In the genomic region with DNA sequence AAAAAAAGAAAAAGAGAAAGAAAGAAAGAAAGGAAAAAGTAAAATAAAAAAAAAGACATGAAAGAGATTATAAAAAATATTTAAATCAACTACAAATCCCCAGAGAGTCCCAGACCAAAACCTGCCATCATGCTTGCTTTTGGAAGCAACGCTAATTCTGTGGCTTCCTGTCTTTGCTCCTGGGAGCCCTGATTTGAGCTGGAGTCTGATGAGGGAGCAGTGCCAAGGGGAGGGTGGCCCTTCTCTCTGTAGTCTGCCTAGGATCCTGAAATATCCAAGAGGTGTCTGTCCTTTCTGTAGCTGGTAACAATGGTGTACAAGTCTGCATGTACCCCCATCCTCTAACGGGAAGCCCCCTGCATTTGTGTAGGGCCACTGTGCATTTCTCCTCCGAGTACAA, we compare ENCODE assay signal across 26 mouse cellular contexts. TPM values are rescaled to one million over a fixed set of nuclear protein-coding genes. Genes with fewer than 3 reads are reported as not detected.
A peak's percentile ranks its signal among the peaks of the same experiment; 100 is the strongest.
DNase-seq lines count a peak whose midpoint lies in the region; ATAC-seq and TF ChIP-seq lines count a peak whose summit lies in the region.
"Had no signal": no experiment of that assay in that cellular context is flagged by ENCODE, and none has a peak within 500 bp of the region (broad histone marks: within the 10 kb centered on the region; RNA-seq: fewer than 3 reads in every experiment).

No protein-coding gene starts in this region.

- no peak overlapping the region for H3K4me3 ChIP-seq in heart, adult 2 months
- H3K4me3 ChIP-seq in heart, embryonic 14.5 days (ENCODE audit: control insufficient read depth in 1 of 2, insufficient read depth in 1 of 2, low read depth in 1 of 2, low read length in 2 of 2), result no peak overlapping the region
- no peak overlapping the region for H3K4me3 ChIP-seq in heart, embryonic 10.5 days
- H3K4me3 ChIP-seq in heart, embryonic 15.5 days, result no peak overlapping the region
- no peak overlapping the region for H3K4me3 ChIP-seq in heart, embryonic 16.5 days (ENCODE audit: low read length)
- H3K4me3 ChIP-seq in forebrain, postnatal 0 days (ENCODE audit: low read depth, low read length), result no peak overlapping the region
- H3K4me3 ChIP-seq: embryonic facial prominence, embryonic 10.5 days; embryonic facial prominence, embryonic 13.5 days; erythroblast, embryonic 14.5 days; forebrain, embryonic 12.5 days; forebrain, embryonic 15.5 days; hindbrain, embryonic 12.5 days; hindbrain, embryonic 15.5 days had no signal

- no peak for TF ChIP-seq CTCF in heart, adult 2 months (IDR thresholded peaks at IDR 0.05)
- no peak for TF ChIP-seq CTCF in forebrain, postnatal 0 days (IDR thresholded peaks at IDR 0.05; ENCODE audit: low read depth)

- H3K27ac ChIP-seq in heart, adult 2 months, result no peak overlapping the region; the same call in 1 of the 2 replicates
- H3K27ac ChIP-seq in heart, embryonic 14.5 days (replicated peaks in 1 of 2; ENCODE audit: control insufficient read depth in 1 of 2, insufficient read depth in 1 of 2, low read depth in 2 of 2, low read length in 2 of 2), result peak overlapping the region; percentile 47 to 62; a peak in 3 of 4 replicates
- no peak overlapping the region for H3K27ac ChIP-seq in heart, embryonic 10.5 days
- peak overlapping the region; percentile 55 for H3K27ac ChIP-seq in heart, embryonic 15.5 days
- peak overlapping the region; percentile 17 for H3K27ac ChIP-seq in heart, embryonic 16.5 days (ENCODE audit: low read length)
- H3K27ac ChIP-seq in forebrain, postnatal 0 days (ENCODE audit: low read depth, low read length), result no peak overlapping the region
- H3K27ac ChIP-seq: embryonic facial prominence, embryonic 10.5 days; embryonic facial prominence, embryonic 13.5 days; forebrain, embryonic 12.5 days; forebrain, embryonic 15.5 days; hindbrain, embryonic 12.5 days; hindbrain, embryonic 15.5 days had no signal

- H3K4me1 ChIP-seq in heart, adult 2 months (ENCODE audit: control insufficient read depth, insufficient read depth, low read length), result peaks cover 22% of the 10 kb centered on the region
- peaks cover 27 to 48% of the 10 kb centered on the region in 2 experiments for H3K4me1 ChIP-seq in heart, embryonic 14.5 days (ENCODE audit: control insufficient read depth in 2 of 2, insufficient read depth in 2 of 2, low read length in 2 of 2)
- H3K4me1 ChIP-seq in heart, embryonic 10.5 days, result peaks cover 63% of the 10 kb centered on the region
- peaks cover 44% of the 10 kb centered on the region for H3K4me1 ChIP-seq in heart, embryonic 15.5 days (replicated peaks)
- H3K4me1 ChIP-seq in heart, embryonic 16.5 days (ENCODE audit: control insufficient read depth, insufficient read depth, low read length), result peaks cover 38% of the 10 kb centered on the region
- H3K4me1 ChIP-seq in forebrain, postnatal 0 days (ENCODE audit: insufficient read depth), result no peaks in the 10 kb centered on the region
- H3K4me1 ChIP-seq: embryonic facial prominence, embryonic 13.5 days; hindbrain, embryonic 12.5 days had no signal

- DNase-seq in heart, adult 9 months (ENCODE audit: low spot score in 2 of 2), result peak; percentile 58 to 61
- DNase-seq in heart, adult 2 months, result no peak
- no peak for DNase-seq in heart, embryonic 10.5 days (ENCODE audit: low spot score)
- no peak for DNase-seq in cerebellum, adult 11-12 months
- no peak for DNase-seq in forebrain, postnatal 0 days
- DNase-seq: adrenal gland, adult 2 months; adrenal gland, postnatal 14 days; cerebellum, adult 11 months; cerebellum, adult 8-10 months; cerebellum, postnatal 10 days; cerebellum, postnatal 36 days; embryo, embryonic 11 days; gastrocnemius, postnatal 10 days; gastrocnemius, postnatal 36 days; kidney, adult 2 months had no signal

- peaks cover 8% of the 10 kb centered on the region; the same call in 1 of the 2 replicates for H3K36me3 ChIP-seq in heart, adult 2 months (ENCODE audit: control insufficient read depth, insufficient read depth, low read length)
- H3K36me3 ChIP-seq in heart, embryonic 14.5 days (ENCODE audit: control insufficient read depth, insufficient read depth, low read length), result peaks cover 33% of the 10 kb centered on the region
- peaks cover 46% of the 10 kb centered on the region for H3K36me3 ChIP-seq in heart, embryonic 10.5 days
- H3K36me3 ChIP-seq in heart, embryonic 15.5 days, result peaks cover 15% of the 10 kb centered on the region
- peaks cover 7% of the 10 kb centered on the region; the same call in 1 of the 2 replicates for H3K36me3 ChIP-seq in heart, embryonic 16.5 days (ENCODE audit: control insufficient read depth, insufficient read depth)
- H3K36me3 ChIP-seq in forebrain, postnatal 0 days (ENCODE audit: insufficient read depth), result peaks cover 6% of the 10 kb centered on the region
- H3K36me3 ChIP-seq: hindbrain, embryonic 15.5 days had no signal

- intact Hi-C loops in heart, adult 2 months (cut with DNase I), result no loop called here

- H3K4me2 ChIP-seq in heart, embryonic 14.5 days (ENCODE audit: low read length), result no peak overlapping the region
- no peak overlapping the region for H3K4me2 ChIP-seq in heart, embryonic 15.5 days
- H3K4me2 ChIP-seq in heart, embryonic 16.5 days (ENCODE audit: low read depth, low read length), result no peak overlapping the region
- H3K4me2 ChIP-seq in forebrain, postnatal 0 days (ENCODE audit: low read depth), result no peak overlapping the region
- H3K4me2 ChIP-seq: embryonic facial prominence, embryonic 13.5 days; forebrain, embryonic 12.5 days; forebrain, embryonic 15.5 days; hindbrain, embryonic 12.5 days; hindbrain, embryonic 15.5 days had no signal

- H3K9ac ChIP-seq in heart, adult 2 months (ENCODE audit: low read depth, low read length), result no peak overlapping the region
- H3K9ac ChIP-seq in heart, embryonic 14.5 days (ENCODE audit: low read length), result no peak overlapping the region
- H3K9ac ChIP-seq in heart, embryonic 15.5 days, result no peak overlapping the region
- H3K9ac ChIP-seq in heart, embryonic 16.5 days (ENCODE audit: low read length), result no peak overlapping the region
- no peak overlapping the region for H3K9ac ChIP-seq in forebrain, postnatal 0 days
- H3K9ac ChIP-seq: embryonic facial prominence, embryonic 13.5 days; forebrain, embryonic 12.5 days; forebrain, embryonic 15.5 days; hindbrain, embryonic 12.5 days; hindbrain, embryonic 15.5 days had no signal

- TF ChIP-seq POLR2A in heart, adult 2 months (IDR thresholded peaks at IDR 0.05; ENCODE audit: insufficient read depth, low read depth, low read length), result no peak

- H3K79me2 ChIP-seq in heart, adult 2 months (replicated peaks; ENCODE audit: control insufficient read depth, insufficient read depth, low read length), result no peaks in the 10 kb centered on the region

- H3K9me3 ChIP-seq in heart, embryonic 14.5 days (ENCODE audit: control insufficient read depth, low read length), result no peaks in the 10 kb centered on the region
- H3K9me3 ChIP-seq in heart, embryonic 10.5 days, result no peaks in the 10 kb centered on the region
- no peaks in the 10 kb centered on the region for H3K9me3 ChIP-seq in heart, embryonic 15.5 days (replicated peaks)
- no peaks in the 10 kb centered on the region for H3K9me3 ChIP-seq in heart, embryonic 16.5 days (replicated peaks; ENCODE audit: control insufficient read depth, low read length)
- H3K9me3 ChIP-seq in forebrain, postnatal 0 days (ENCODE audit: low read length), result no peaks in the 10 kb centered on the region
- H3K9me3 ChIP-seq: embryonic facial prominence, embryonic 10.5 days; embryonic facial prominence, embryonic 13.5 days; forebrain, embryonic 12.5 days; forebrain, embryonic 15.5 days; hindbrain, embryonic 12.5 days; hindbrain, embryonic 15.5 days had no signal

- WGBS in heart, adult 2 months, result 34% methylated on average over 3 of the region's 3 CpGs
- WGBS in heart, embryonic 14.5 days, result 38% methylated on average over 3 of the region's 3 CpGs
- WGBS in heart, embryonic 10.5 days, result 49% methylated on average over 3 of the region's 3 CpGs
- WGBS in heart, embryonic 15.5 days, result 50% methylated on average over 3 of the region's 3 CpGs
- WGBS in heart, embryonic 16.5 days, result 46% methylated on average over 3 of the region's 3 CpGs
- 85% methylated on average over 3 of the region's 3 CpGs for WGBS in forebrain, postnatal 0 days

- no peaks in the 10 kb centered on the region for H3K27me3 ChIP-seq in heart, adult 2 months (ENCODE audit: control insufficient read depth, insufficient read depth, low read length)
- no peaks in the 10 kb centered on the region for H3K27me3 ChIP-seq in heart, embryonic 14.5 days (ENCODE audit: control insufficient read depth, insufficient read depth, low read length)
- H3K27me3 ChIP-seq in heart, embryonic 10.5 days (ENCODE audit: insufficient read depth, poor library complexity, severe bottlenecking), result no peaks in the 10 kb centered on the region
- H3K27me3 ChIP-seq in heart, embryonic 15.5 days, result no peaks in the 10 kb centered on the region
- no peaks in the 10 kb centered on the region for H3K27me3 ChIP-seq in heart, embryonic 16.5 days (ENCODE audit: control insufficient read depth, insufficient read depth, low read length)
- no peaks in the 10 kb centered on the region for H3K27me3 ChIP-seq in forebrain, postnatal 0 days (ENCODE audit: insufficient read depth, low read length)
- H3K27me3 ChIP-seq: embryonic facial prominence, embryonic 13.5 days; forebrain, embryonic 12.5 days; forebrain, embryonic 15.5 days; hindbrain, embryonic 12.5 days; hindbrain, embryonic 15.5 days had no signal

- no peak for TF ChIP-seq EP300 in heart, adult 2 months (IDR thresholded peaks at IDR 0.05; ENCODE audit: insufficient read depth, low read depth, low read length)

- ATAC-seq in heart, embryonic 14.5 days (ENCODE audit: insufficient number of reproducible peaks, insufficient read depth, low FRiP score, low read depth), result no peak
- ATAC-seq in heart, embryonic 15.5 days (replicated peaks; ENCODE audit: insufficient number of reproducible peaks, insufficient read depth, low FRiP score, low read depth), result no peak
- no peak for ATAC-seq in heart, embryonic 16.5 days (replicated peaks; ENCODE audit: extremely low read depth, insufficient read depth, low FRiP score)
- ATAC-seq in forebrain, postnatal 0 days, result no peak
- ATAC-seq: CD4-positive, CD25-positive, alpha-beta regulatory T cell, adult 4 months; forebrain, embryonic 15.5 days had no signal

RNA-seq across cellular contexts. Expression of gene Bri3, which starts 26.9 kb away (rescaled TPM):
- total RNA-seq in heart, adult 2 months (2021), result 100 to 1,000 TPM; 129 to 152 TPM
- 240 and 258 TPM in 2 replicates for polyA plus RNA-seq in heart, adult 2 months (2012; rRNA removed)
- 187 and 204 TPM in 2 replicates for polyA plus RNA-seq in heart, embryonic 14.5 days (2014; fragmentation: Nextera tagmentation; extraction: Ambion mirVana)
- 104 and 110 TPM in 2 replicates for polyA plus RNA-seq in heart, embryonic 10.5 days (2016; fragmentation: Nextera tagmentation; extraction: Ambion mirVana)
- 153 and 183 TPM in 2 replicates for polyA plus RNA-seq in heart, embryonic 15.5 days (2015; fragmentation: Nextera tagmentation; extraction: Ambion mirVana)
- polyA plus RNA-seq in heart, embryonic 16.5 days (2015; fragmentation: Nextera tagmentation; extraction: Ambion mirVana), result 144 and 169 TPM in 2 replicates
- 17.6 and 26.5 TPM in 2 replicates for total RNA-seq in forebrain, postnatal 0 days (2014; rRNA removed)
- 138 and 151 TPM in 2 replicates for polyA plus RNA-seq in forebrain, postnatal 0 days (2015; fragmentation: Nextera tagmentation; extraction: Ambion mirVana)

RNA-seq across cellular contexts. Expression of gene Tecpr1, which starts 47.7 kb away (rescaled TPM):
- total RNA-seq in heart, adult 2 months (2021), result 10 to 100 TPM; 24.2 to 27.6 TPM
- 33.7 and 34.9 TPM in 2 replicates for polyA plus RNA-seq in heart, adult 2 months (2012; rRNA removed)
- 12.6 and 14.4 TPM in 2 replicates for polyA plus RNA-seq in heart, embryonic 14.5 days (2014; fragmentation: Nextera tagmentation; extraction: Ambion mirVana)
- polyA plus RNA-seq in heart, embryonic 10.5 days (2016; fragmentation: Nextera tagmentation; extraction: Ambion mirVana), result 15.1 and 18.7 TPM in 2 replicates
- polyA plus RNA-seq in heart, embryonic 15.5 days (2015; fragmentation: Nextera tagmentation; extraction: Ambion mirVana), result 13.9 and 19.5 TPM in 2 replicates
- 18.3 and 19.7 TPM in 2 replicates for polyA plus RNA-seq in heart, embryonic 16.5 days (2015; fragmentation: Nextera tagmentation; extraction: Ambion mirVana)
- total RNA-seq in forebrain, postnatal 0 days (2014; rRNA removed), result 55.9 and 57.7 TPM in 2 replicates
- polyA plus RNA-seq in forebrain, postnatal 0 days (2015; fragmentation: Nextera tagmentation; extraction: Ambion mirVana), result 25.5 and 32.7 TPM in 2 replicates

Comparison
In these comparisons a context has a peak if more than half of its experiments do, and no peak if none do; other contexts are left out.
1. DNase-seq: peak in heart, adult 9 months (2 of 2); none in heart, adult 2 months (0 of 2), heart, embryonic 10.5 days (single experiment), cerebellum, adult 11-12 months (single experiment) and forebrain, postnatal 0 days (single experiment).
2. H3K27ac ChIP-seq: peak in heart, embryonic 14.5 days (2 of 2), heart, embryonic 15.5 days (single experiment) and heart, embryonic 16.5 days (single experiment); none in heart, adult 2 months (single experiment), heart, embryonic 10.5 days (single experiment) and forebrain, postnatal 0 days (single experiment).